Mouse (Mus musculus) liver, embryonic 14.5 days (tissue): ENCODE data around the gene Helq. TPM values are rescaled to one million over a fixed set of nuclear protein-coding genes. Genes with fewer than 3 reads are reported as not detected.

Source experiments
- ATAC-seq: fragments of 200-750 bp; cut with Nextera tagmentation; 2 replicates; pipeline ENCODE4 v1.8.0; 2017; ENCODE audit warnings: moderate number of reproducible peaks, mild to moderate bottlenecking, moderate library complexity; ENCODE audit not compliant: insufficient read depth
- DNase-seq, 3 experiments: peaks; one replicate each; pipeline ENCODE4 v3.0.0-alpha.2; 2012 to 2013; ENCODE audit warnings: low read depth in 3 of 3, low spot score in 3 of 3
- H3K27ac ChIP-seq: fragments of 300-500 bp; sonication (generic); 2 replicates; pipeline ENCODE4 v1.5.1; 2014; ENCODE audit warnings: moderate library complexity, mild to moderate bottlenecking, control low read depth, inconsistent platforms
- H3K27me3 ChIP-seq: fragments of 300-500 bp; sonication (generic); 2 replicates; pipeline ENCODE4 v1.6.1; 2014; ENCODE audit warnings: mild to moderate bottlenecking, low read length, moderate library complexity; ENCODE audit not compliant: control insufficient read depth, insufficient read depth
- H3K36me3 ChIP-seq: fragments of 300-500 bp; sonication (generic); replicated peaks from 2 replicates; pipeline ENCODE4 v1.6.1; 2014; ENCODE audit warnings: low read depth; ENCODE audit not compliant: control insufficient read depth, insufficient read depth
- H3K4me1 ChIP-seq, 2 experiments: fragments of 200-500 bp in 1 of 2; fragments of 300-500 bp in 1 of 2; sonication (generic) in 1 of 2; replicated peaks; 2 replicates each; pipeline ENCODE4 v1.6.1; 2012 to 2014; ENCODE audit warnings: antibody characterized with exemption in 1 of 2, inconsistent platforms in 1 of 2, low read length in 1 of 2; ENCODE audit not compliant: control insufficient read depth in 2 of 2, insufficient read depth in 2 of 2
- H3K4me2 ChIP-seq: fragments of 300-500 bp; sonication (generic); 2 replicates; pipeline ENCODE4 v1.6.1; 2014; ENCODE audit warnings: low read depth, mild to moderate bottlenecking, control low read depth, moderate library complexity
- H3K4me3 ChIP-seq, 2 experiments: fragments of 200-500 bp in 1 of 2; fragments of 300-500 bp in 1 of 2; sonication (generic) in 1 of 2; 2 replicates each; pipeline ENCODE4 v1.5.1; 2012 to 2014; ENCODE audit warnings: low read depth in 2 of 2, low read length in 2 of 2, mild to moderate bottlenecking in 2 of 2, control low read depth in 1 of 2, inconsistent platforms in 1 of 2, moderate library complexity in 1 of 2; ENCODE audit not compliant: insufficient read depth in 1 of 2
- H3K9ac ChIP-seq: fragments of 300-500 bp; sonication (generic); replicated peaks from 2 replicates; pipeline ENCODE4 v1.6.1; 2014; ENCODE audit warnings: mild to moderate bottlenecking, control low read depth, moderate library complexity
- H3K9me3 ChIP-seq: fragments of 300-500 bp; sonication (generic); 2 replicates; pipeline ENCODE4 v1.6.1; 2016; ENCODE audit warnings: low read length, mixed read lengths; ENCODE audit not compliant: control insufficient read depth
- CTCF ChIP-seq: IDR thresholded peaks from 2 replicates; pipeline ENCODE4 v1.5.1; 2016; ENCODE audit warnings: antibody characterized with exemption, low read depth, control low read depth
- EP300 ChIP-seq: IDR thresholded peaks from 2 replicates; pipeline ENCODE4 v1.6.1; 2016; ENCODE audit warnings: antibody characterized with exemption, low read depth
- WGBS: fragments of 180-500 bp; shearing (Covaris S2); extraction: QIAGEN DNeasy Blood & Tissue Kit; methylation state at CpG from one replicate; pipeline ENCODE4 v1.1.7; 2014; ENCODE audit not compliant: insufficient replicate concordance; 5-methylcytosine and 5-hydroxymethylcytosine counted together
- polyA plus RNA-seq, 2 experiments: library from polyadenylated mRNA; depleted of rRNA in 1 of 2; stranded (reverse) in 1 of 2; unstranded in 1 of 2; fragments of >200 nt; fragmentation: Nextera tagmentation in 1 of 2; extraction: Ambion mirVana in 1 of 2; gene quantifications; 2 replicates each; pipeline versions ENCODE4 v1.2.1 to v1.2.3; 2012 to 2014

Helq gene
- polyA plus RNA-seq (2012; rRNA removed), result 7.3 and 13.9 TPM in 2 replicates
- 12.2 and 12.4 TPM in 2 replicates for polyA plus RNA-seq (2014; fragmentation: Nextera tagmentation; extraction: Ambion mirVana)

DNA sequence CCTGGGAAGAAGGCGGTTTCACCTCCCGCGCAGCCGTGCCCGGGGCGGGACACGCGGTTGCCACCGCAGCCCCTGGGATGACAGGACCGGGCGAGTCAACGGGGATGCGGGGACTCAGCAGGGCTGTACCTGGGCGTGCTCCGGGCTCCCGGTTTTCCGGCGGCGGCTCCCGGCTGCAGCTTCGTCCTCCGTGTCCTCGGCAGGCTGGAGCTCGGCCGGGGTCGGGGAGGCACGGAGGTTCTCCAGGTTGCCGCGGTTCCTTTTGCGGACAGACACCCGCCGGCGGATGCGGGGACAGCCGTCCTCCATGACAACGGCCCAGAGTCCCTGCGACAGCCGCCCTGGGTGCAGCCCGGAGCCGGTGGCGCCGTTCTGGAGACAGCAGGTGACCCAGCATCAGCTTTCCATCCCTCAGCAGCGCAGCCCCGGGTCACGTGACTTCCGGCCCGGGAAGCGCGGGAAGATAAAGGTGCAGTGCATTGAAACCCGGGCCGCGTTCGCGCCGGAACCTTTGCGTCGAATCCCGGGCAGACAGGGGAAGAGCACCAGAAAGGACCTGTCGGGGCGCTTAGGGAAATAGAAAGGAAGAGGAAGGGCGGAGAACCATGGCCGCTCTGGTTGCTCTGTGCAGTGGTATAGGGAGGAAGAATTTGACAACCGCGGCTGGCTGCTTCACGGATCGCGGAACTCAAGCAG lies at the start of gene Helq, which contains the start of gene Mrps18c:
TSS of gene Helq (minus strand) at position 434 of the 696 bp plus-strand sequence.
TSS of gene Mrps18c (plus strand) at position 463 of the 696 bp plus-strand sequence.
- Histone ChIP-seq H3K4me1 (peaks cover 7 to 12% of the 10 kb centered on the region in 2 experiments; a peak in 3 of 4 replicates), H3K9me3 (no peaks in the 10 kb centered on the region), H3K27ac (peak within 1 kb of the TSS; percentile 58), H3K36me3 (peaks cover 38% of the 10 kb centered on the region), H3K4me2 (peak within 1 kb of the TSS; percentile 80), H3K27me3 (no peaks in the 10 kb centered on the region), H3K9ac (peak within 1 kb of the TSS; percentile 86), H3K4me3 (peak within 1 kb of the TSS; percentile 81 to 100)
- TF ChIP-seq EP300, result peak; percentile 44; the same call in 1 of the 2 replicates
- no peak for TF ChIP-seq CTCF
- DNase-seq, result peak; percentile 91 to 94 (median 93)
- under 1% methylated on average over 67 of the region's 67 CpGs for whole genome bisulfite sequencing
- peak; percentile 97 for ATAC-seq

DNA sequence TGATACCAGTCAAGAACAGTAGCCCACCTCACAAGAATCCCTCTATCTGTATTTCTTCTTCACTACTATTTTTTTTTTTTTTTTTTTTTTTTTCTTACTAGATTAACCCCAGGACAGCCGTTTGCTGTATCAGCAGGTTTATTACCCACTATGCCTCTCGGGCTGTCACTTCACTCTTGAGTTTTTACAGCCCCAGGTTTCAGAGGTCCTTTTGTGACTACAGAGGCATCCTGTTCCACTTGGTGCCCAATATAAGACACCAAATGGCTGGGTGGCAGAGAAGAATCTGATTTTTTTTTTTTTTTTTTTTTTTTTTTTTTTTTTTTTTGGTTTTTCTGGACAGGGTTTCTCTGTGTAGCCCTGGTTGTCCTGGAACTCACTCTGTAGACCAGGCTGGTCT lies 48.7 kb upstream of the Helq start:
- no peak overlapping the region for H3K4me3 ChIP-seq
- no peak for TF ChIP-seq EP300
- TF ChIP-seq CTCF, result no peak
- no peaks in the 10 kb centered on the region for H3K9me3 ChIP-seq
- peak overlapping the region; percentile 67; the same call in 1 of the 2 replicates for H3K4me2 ChIP-seq
- H3K9ac ChIP-seq, result no peak overlapping the region
- ATAC-seq (no peak), DNase-seq (no peak)
- H3K4me1 ChIP-seq, result no peaks in the 10 kb centered on the region
- H3K36me3 ChIP-seq, result no peaks in the 10 kb centered on the region
- H3K27ac ChIP-seq, result no peak overlapping the region
- H3K27me3 ChIP-seq, result peaks cover 45% of the 10 kb centered on the region
- 11% methylated on average over 2 of the region's 2 CpGs for WGBS

DNA sequence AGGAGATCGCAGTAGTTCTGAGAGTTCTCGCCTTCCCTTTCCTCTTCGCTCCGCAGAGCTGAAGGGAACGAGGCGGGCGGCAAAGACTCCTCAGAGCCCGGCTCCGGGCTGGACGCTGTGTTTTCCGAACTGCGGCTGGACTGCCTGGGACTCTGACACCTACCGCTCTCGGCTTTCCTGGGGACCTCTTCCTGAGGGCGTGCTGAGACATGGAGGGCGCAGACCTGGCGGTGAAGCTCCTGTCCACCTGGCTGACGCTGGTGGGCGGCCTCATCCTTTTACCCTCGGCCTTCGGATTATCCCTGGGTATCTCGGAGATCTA lies 48.2 kb upstream of the Helq start:
- Histone ChIP-seq H3K4me3 (peak overlapping the region; percentile 56 to 62), H3K36me3 (no peaks in the 10 kb centered on the region), H3K4me2 (peak overlapping the region; percentile 67), H3K9me3 (no peaks in the 10 kb centered on the region), H3K27ac (no peak overlapping the region), H3K9ac (peak overlapping the region; percentile 31), H3K4me1 (no peaks in the 10 kb centered on the region), H3K27me3 (peaks cover 45% of the 10 kb centered on the region)
- ATAC-seq (peak; percentile 11; the same call in 1 of the 2 replicates), DNase-seq (no peak)
- no peak for TF ChIP-seq EP300
- no peak for TF ChIP-seq CTCF
- WGBS, result under 1% methylated on average over 22 of the region's 22 CpGs

DNA sequence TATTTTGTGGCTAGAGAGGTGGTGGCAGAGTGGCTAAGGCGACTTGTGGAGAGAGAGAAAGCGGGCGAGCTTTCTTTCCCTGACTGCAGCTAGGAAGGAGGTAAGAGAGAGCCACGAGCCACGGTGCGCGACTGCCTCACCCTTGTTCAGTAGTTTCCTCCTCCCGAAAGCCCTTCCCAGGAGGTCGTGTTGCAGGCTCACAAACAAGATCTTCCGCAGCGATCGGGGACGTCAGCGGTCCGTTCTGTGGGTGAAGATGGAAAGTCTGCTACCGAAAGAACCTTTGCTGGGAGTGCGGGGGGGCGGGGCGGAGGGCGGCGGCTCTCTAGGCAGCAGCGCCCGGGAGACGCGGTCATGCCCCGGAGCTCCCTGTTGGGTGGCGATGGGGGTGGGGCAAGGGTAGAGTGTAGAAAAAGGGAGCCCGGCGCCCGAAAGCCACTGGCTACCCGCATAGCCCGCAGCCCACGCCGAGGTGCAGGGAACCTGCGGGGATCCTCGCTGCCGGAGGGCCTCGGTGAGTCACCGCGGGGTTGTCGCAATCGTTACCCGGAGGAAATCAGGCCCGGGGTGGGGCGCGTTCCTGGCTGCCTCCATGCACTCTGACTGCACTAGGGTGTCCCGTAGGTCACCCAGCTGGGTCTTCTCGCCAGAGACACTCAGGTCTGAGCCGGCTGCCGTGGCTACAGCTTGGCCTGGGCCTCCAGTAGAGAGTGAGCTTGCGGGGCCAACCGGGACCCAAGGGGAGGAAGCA lies 47.6 kb upstream of the Helq start:
- Histone ChIP-seq H3K27me3 (peaks cover 45% of the 10 kb centered on the region), H3K4me2 (peak overlapping the region; percentile 67), H3K27ac (no peak overlapping the region), H3K36me3 (no peaks in the 10 kb centered on the region), H3K9me3 (no peaks in the 10 kb centered on the region), H3K4me3 (peak overlapping the region; percentile 56 to 62), H3K4me1 (no peaks in the 10 kb centered on the region), H3K9ac (peak overlapping the region; percentile 31)
- DNase-seq (peak in 1 of 3 experiments; percentile 22), ATAC-seq (peak; percentile 68; the same call in 1 of the 2 replicates)
- WGBS, result under 1% methylated on average over 52 of the region's 52 CpGs
- TF ChIP-seq CTCF, result no peak
- TF ChIP-seq EP300, result no peak

DNA sequence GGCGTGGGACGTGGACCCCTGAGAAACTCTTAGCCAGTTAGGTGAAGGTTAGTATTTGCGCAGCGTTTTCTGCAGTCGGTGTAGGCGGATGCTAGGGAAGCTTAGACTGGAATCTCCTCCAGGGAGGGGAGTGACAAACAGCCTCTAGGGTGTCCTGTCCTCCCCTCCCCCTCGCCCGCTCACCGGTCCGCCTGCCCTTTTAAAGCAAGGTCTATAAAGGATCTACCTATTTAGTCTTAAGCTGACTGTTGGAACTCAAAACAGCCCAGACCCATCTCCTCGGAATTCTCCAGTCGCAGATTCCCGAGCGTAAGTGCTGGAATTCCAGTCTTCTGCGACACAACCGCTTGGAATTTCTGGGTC lies 47.1 kb upstream of the Helq start, which contains the start of gene Gpat3:
TSS of gene Gpat3 (plus strand) at position 229 of the 363 bp plus-strand sequence.
- no peak for TF ChIP-seq CTCF
- TF ChIP-seq EP300, result no peak
- ATAC-seq, result no peak
- 2% methylated on average over 16 of the region's 16 CpGs for WGBS
- Histone ChIP-seq H3K9me3 (no peaks in the 10 kb centered on the region), H3K4me1 (no peaks in the 10 kb centered on the region), H3K36me3 (no peaks in the 10 kb centered on the region), H3K27me3 (peaks cover 45% of the 10 kb centered on the region), H3K9ac (peak within 1 kb of the TSS; percentile 31), H3K4me2 (peak within 1 kb of the TSS; percentile 67), H3K27ac (no peak within 1 kb of the TSS), H3K4me3 (peak within 1 kb of the TSS; percentile 56 to 62)
- DNase-seq, result no peak
